Mouse (Mus musculus) spleen, adult 12 weeks (tissue): ENCODE measurements around the gene Gpr26.

Experiments used
- DNase-seq: peaks from one replicate; pipeline ENCODE4 v3.0.0; 2022; ENCODE audit warnings: low spot score

Gpr26 gene

GRCm38 (mm10) chr7:131966023-131966915 lies at the start of gene Gpr26:
TSS of gene Gpr26 (plus strand) at chr7:131966460.
- DNase-seq: no peak

GRCm38 (mm10) chr7:131917384-131917783 lies 48.9 kb upstream of the Gpr26 start:
- no peak for DNase-seq

GRCm38 (mm10) chr7:131927288-131928050 lies 38.8 kb upstream of the Gpr26 start:
- no peak for DNase-seq

GRCm38 (mm10) chr7:131937611-131938010 lies 28.6 kb upstream of the Gpr26 start:
- no peak for DNase-seq

GRCm38 (mm10) chr7:131951131-131951530 lies 15.1 kb upstream of the Gpr26 start:
- DNase-seq: no peak

- DNase-seq: no peak
Measured at GRCm38 (mm10) chr7:131953402-131953801, 12.9 kb upstream of the Gpr26 start.

GRCm38 (mm10) chr7:131958705-131959104 lies 7.6 kb upstream of the Gpr26 start:
- no peak for DNase-seq

- no peak for DNase-seq
Measured at GRCm38 (mm10) chr7:131960551-131960950, 5.7 kb upstream of the Gpr26 start.

GRCm38 (mm10) chr7:131966916-131967494 lies 745 bp downstream of the Gpr26 start:
- DNase-seq: no peak

GRCm38 (mm10) chr7:131970255-131970654 lies 4.0 kb downstream of the Gpr26 start:
- no peak for DNase-seq

- no peak for DNase-seq
Measured at GRCm38 (mm10) chr7:131975867-131976266, 9.6 kb downstream of the Gpr26 start.

GRCm38 (mm10) chr7:131978609-131979008 lies 12.3 kb downstream of the Gpr26 start:
- DNase-seq: no peak

- DNase-seq: no peak
Measured at GRCm38 (mm10) chr7:131989056-131989455, 22.8 kb downstream of the Gpr26 start.

- DNase-seq: no peak
Measured at GRCm38 (mm10) chr7:131992226-131992625, 26.0 kb downstream of the Gpr26 start.

GRCm38 (mm10) chr7:131992873-131993272 lies 26.6 kb downstream of the Gpr26 start:
- no peak for DNase-seq

GRCm38 (mm10) chr7:132005996-132006696 lies 39.9 kb downstream of the Gpr26 start:
- no peak for DNase-seq

GRCm38 (mm10) chr7:132009002-132009401 lies 42.7 kb downstream of the Gpr26 start:
- no peak for DNase-seq

GRCm38 (mm10) chr7:132012969-132013679 lies 46.9 kb downstream of the Gpr26 start:
- DNase-seq: no peak

GRCm38 (mm10) chr7:132013970-132014369 lies 47.7 kb downstream of the Gpr26 start:
- no peak for DNase-seq

- no peak for DNase-seq
Measured at GRCm38 (mm10) chr7:132015193-132015592, 48.9 kb downstream of the Gpr26 start.

- DNase-seq: no peak
Measured at GRCm38 (mm10) chr7:132015933-132016332, 49.7 kb downstream of the Gpr26 start.
